ENCODE assay signal across 31 mouse cellular contexts in the genomic region with DNA sequence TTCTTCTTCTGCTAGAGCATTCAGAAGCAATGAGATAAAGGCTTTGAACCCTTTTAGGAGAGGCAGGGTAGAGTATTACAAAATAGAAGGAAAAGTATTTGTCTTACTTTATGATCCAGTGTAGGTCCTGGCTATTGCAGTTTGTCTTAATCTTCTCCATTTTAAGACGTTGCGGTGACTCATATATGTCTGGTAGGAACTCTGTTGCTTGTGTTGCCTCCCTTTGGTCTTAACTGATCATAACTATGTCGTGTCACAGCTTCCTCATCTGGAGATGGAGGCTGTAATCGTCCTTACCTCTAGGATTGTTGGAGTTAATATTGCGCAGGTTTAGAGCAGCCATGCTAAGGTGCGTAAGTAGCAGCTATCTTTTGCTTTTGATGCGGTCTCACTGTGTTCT. TPM values are rescaled to one million over a fixed set of nuclear protein-coding genes. Genes with fewer than 3 reads are reported as not detected.
DNase-seq lines count a peak whose midpoint lies in the region; ATAC-seq and TF ChIP-seq lines count a peak whose summit lies in the region.
"Had no signal": no experiment of that assay in that cellular context is flagged by ENCODE, and none has a peak within 500 bp of the region (broad histone marks: within the 10 kb centered on the region; RNA-seq: fewer than 3 reads in every experiment).

No protein-coding gene starts in this region.

- WGBS in cerebellum, adult 2 months, result 89% methylated on average over 7 of the region's 7 CpGs

- no peak overlapping the region for H3ac ChIP-seq in C2C12 (ENCODE audit: control insufficient read depth, insufficient read length, low read depth)

- ATAC-seq in megakaryocyte, adult 5-6 weeks (ENCODE audit: poor library complexity, severe bottlenecking), result peak; percentile 45
- peak; percentile 27; the same call in 1 of the 2 replicates for ATAC-seq in neutrophil, adult 5-6 weeks (ENCODE audit: extremely low read depth, insufficient number of reproducible peaks, low FRiP score, poor library complexity, severe bottlenecking)
- ATAC-seq: forebrain, embryonic 14.5 days; intestine, postnatal 0 days; Patski had no signal

- TF ChIP-seq POLR2A in cerebellum, adult 2 months (IDR thresholded peaks at IDR 0.05; ENCODE audit: borderline replicate concordance, insufficient read depth, low read length), result no peak

- H3K36me3 ChIP-seq in C2C12 (ENCODE audit: control insufficient read depth, insufficient read depth), result no peaks in the 10 kb centered on the region
- H3K36me3 ChIP-seq: neural tube, embryonic 12.5 days had no signal

- H3K79me2 ChIP-seq in C2C12 (ENCODE audit: control insufficient read depth, insufficient read depth), result peaks cover 63% of the 10 kb centered on the region

- H3K27me3 ChIP-seq in C2C12 (ENCODE audit: control insufficient read depth, insufficient read depth, insufficient read length), result no peaks in the 10 kb centered on the region
- no peaks in the 10 kb centered on the region for H3K27me3 ChIP-seq in cerebellum, adult 2 months (ENCODE audit: control insufficient read depth, insufficient read depth, low read length)
- H3K27me3 ChIP-seq: embryonic facial prominence, embryonic 12.5 days; heart, embryonic 12.5 days; hindbrain, embryonic 13.5 days; kidney, embryonic 15.5 days; liver, embryonic 15.5 days; neural tube, embryonic 12.5 days; Patski had no signal

- H3K4me3 ChIP-seq in C2C12 (ENCODE audit: insufficient read depth, poor library complexity, severe bottlenecking), result no peak overlapping the region
- no peak overlapping the region for H3K4me3 ChIP-seq in cerebellum, adult 2 months (replicated peaks; ENCODE audit: insufficient read depth, low read depth, low read length)
- H3K4me3 ChIP-seq: embryonic facial prominence, embryonic 12.5 days; heart, adult 2 months; heart, embryonic 12.5 days; hindbrain, embryonic 13.5 days; kidney, embryonic 15.5 days; liver, embryonic 15.5 days; neural tube, embryonic 12.5 days had no signal

- H3K79me3 ChIP-seq in C2C12 (ENCODE audit: low read depth), result peaks cover 11% of the 10 kb centered on the region

- no peak overlapping the region for H3K27ac ChIP-seq in cerebellum, adult 2 months (ENCODE audit: insufficient read depth, low read length)
- H3K27ac ChIP-seq: embryonic facial prominence, embryonic 12.5 days; heart, adult 2 months; hindbrain, embryonic 13.5 days; kidney, embryonic 15.5 days; liver, embryonic 15.5 days; neural tube, embryonic 12.5 days; stomach, postnatal 0 days had no signal

- peak; percentile 55 for DNase-seq in MEL-GATA-1-ER (ENCODE audit: extremely low read depth, low read depth)
- DNase-seq in heart, adult 18-20 months, result no peak
- DNase-seq in cerebellum, adult 2 months, result no peak
- DNase-seq in cerebellum, adult 8-10 months, result no peak
- DNase-seq: adrenal gland, postnatal 25 days; cerebellum, adult 18-20 months; cerebellum, postnatal 36 days; embryo, embryonic 11 days; gastrocnemius, postnatal 25 days; heart, adult 2 months; heart, postnatal 4 days; kidney, postnatal 36 days; liver; lung, embryonic 14.5 days; midbrain, embryonic 14.5 days; right cerebral cortex, postnatal 4 days; thymus, adult 18-20 months; thymus, postnatal 25 days had no signal

- TF ChIP-seq CTCF in C2C12 (IDR thresholded peaks at IDR 0.05; ENCODE audit: control insufficient read depth, insufficient read depth, insufficient read length), result no peak
- no peak for TF ChIP-seq CTCF in cerebellum, adult 2 months (IDR thresholded peaks at IDR 0.05; ENCODE audit: borderline replicate concordance, insufficient read depth, low read depth, low read length)

- H3K4me1 ChIP-seq in cerebellum, adult 2 months (ENCODE audit: control insufficient read depth, insufficient read depth, low read length), result peaks cover 7% of the 10 kb centered on the region; the same call in 1 of the 2 replicates

TF ChIP-seq in C2C12, 6 proteins besides CTCF, POLR2A, EP300 and RAD21:
- TF ChIP-seq MYOG (IDR thresholded peaks at IDR 0.05; ENCODE audit: control insufficient read depth, extremely low read depth, insufficient read length) (no peak), USF1 (IDR thresholded peaks at IDR 0.05; ENCODE audit: low read depth) (no peak), MAX (IDR thresholded peaks at IDR 0.05) (no peak), MYOD1 (IDR thresholded peaks at IDR 0.05; ENCODE audit: control insufficient read depth, insufficient read length, low read depth) (no peak), FOSL1 (IDR thresholded peaks at IDR 0.05; ENCODE audit: insufficient read depth, low read length, poor library complexity, severe bottlenecking) (peak; percentile 20), CEBPB (IDR thresholded peaks at IDR 0.05; ENCODE audit: low read depth) (no peak)

RNA-seq across cellular contexts. Expression of a gene that starts 3.3 kb away (rescaled TPM):
- polyA plus RNA-seq in C2C12 (2012; fragmentation: generic; extraction: Trizol), result 4.0 TPM
- 17.2 and 19.5 TPM in 2 replicates for total RNA-seq in megakaryocyte, adult 5-6 weeks (2015)
- total RNA-seq in megakaryocyte, adult 5-6 weeks (2017), result 24.8 and 36.6 TPM in 2 replicates
- total RNA-seq in neutrophil, adult 5-6 weeks (2017), result 42.0 and 42.7 TPM in 2 replicates
- total RNA-seq in heart, adult 18-20 months (2021), result 10 to 100 TPM; 15.2 to 15.3 TPM
- polyA plus RNA-seq in cerebellum, adult 2 months (2012; rRNA removed), result 32.6 and 36.5 TPM in 2 replicates

RNA-seq across cellular contexts. Expression of a gene that starts 29.6 kb away (rescaled TPM):
- 37.3 TPM for polyA plus RNA-seq in C2C12 (2012; fragmentation: generic; extraction: Trizol)
- 4.9 and 6.9 TPM in 2 replicates for total RNA-seq in megakaryocyte, adult 5-6 weeks (2015)
- total RNA-seq in megakaryocyte, adult 5-6 weeks (2017), result 5.3 and 7.8 TPM in 2 replicates
- total RNA-seq in neutrophil, adult 5-6 weeks (2017), result 4.5 and 6.6 TPM in 2 replicates
- 10 to 100 TPM; 25.0 to 26.0 TPM for total RNA-seq in heart, adult 18-20 months (2021)
- polyA plus RNA-seq in cerebellum, adult 2 months (2012; rRNA removed), result 150 and 157 TPM in 2 replicates

RNA-seq across cellular contexts. Expression of a gene that starts 56.5 kb away (rescaled TPM):
- polyA plus RNA-seq in C2C12 (2012; fragmentation: generic; extraction: Trizol), result 22.2 TPM
- 47.9 and 53.9 TPM in 2 replicates for total RNA-seq in megakaryocyte, adult 5-6 weeks (2015)
- 63.0 and 72.4 TPM in 2 replicates for total RNA-seq in megakaryocyte, adult 5-6 weeks (2017)
- 49.8 and 57.6 TPM in 2 replicates for total RNA-seq in neutrophil, adult 5-6 weeks (2017)
- 10 to 100 TPM; 25.1 to 27.6 TPM for total RNA-seq in heart, adult 18-20 months (2021)
- polyA plus RNA-seq in cerebellum, adult 2 months (2012; rRNA removed), result 68.1 and 72.4 TPM in 2 replicates
